Mouse (Mus musculus): ENCODE data around the gene Cntnap2. TPM values are rescaled to one million over a fixed set of nuclear protein-coding genes. Genes with fewer than 3 reads are reported as not detected.

Cntnap2 gene
- polyA plus RNA-seq, 1 experiment from 2014 or later = 1.3 TPM

GRCm38 (mm10) chr6:45887901-45888300 is 828.7 kb downstream of the Cntnap2 start:
- Histone ChIP-seq H3K9ac (ENCODE audit: low read length) (no peak overlapping the region), H3K27ac (ENCODE audit: low read depth) (no peak overlapping the region), H3K4me1 (replicated peaks; ENCODE audit: control insufficient read depth, insufficient read depth, low read length) (no peaks in the 10 kb centered on the region), H3K4me3 (ENCODE audit: low read depth, low read length) (no peak overlapping the region), H3K9me3 (ENCODE audit: control insufficient read depth, low read length) (no peaks in the 10 kb centered on the region), H3K27me3 (replicated peaks; ENCODE audit: control insufficient read depth, insufficient read depth, low read length) (no peaks in the 10 kb centered on the region), H3K4me2 (ENCODE audit: low read length) (no peak overlapping the region), H3K36me3 (ENCODE audit: control insufficient read depth, insufficient read depth, low read length) (no peaks in the 10 kb centered on the region)
- no peak for ATAC-seq (replicated peaks; ENCODE audit: low FRiP score, low TSS enrichment, low read depth)
- DNase-seq (ENCODE audit: low spot score) = no peak
- WGBS = 36% methylated on average over 3 of the region's 3 CpGs

GRCm38 (mm10) chr6:45938263-45938662 is 879.1 kb downstream of the Cntnap2 start:
- Histone ChIP-seq H3K27ac (ENCODE audit: low read depth) (no peak overlapping the region), H3K27me3 (replicated peaks; ENCODE audit: control insufficient read depth, insufficient read depth, low read length) (no peaks in the 10 kb centered on the region), H3K9ac (ENCODE audit: low read length) (no peak overlapping the region), H3K9me3 (ENCODE audit: control insufficient read depth, low read length) (no peaks in the 10 kb centered on the region), H3K4me2 (ENCODE audit: low read length) (no peak overlapping the region), H3K36me3 (ENCODE audit: control insufficient read depth, insufficient read depth, low read length) (no peaks in the 10 kb centered on the region), H3K4me1 (replicated peaks; ENCODE audit: control insufficient read depth, insufficient read depth, low read length) (no peaks in the 10 kb centered on the region), H3K4me3 (ENCODE audit: low read depth, low read length) (no peak overlapping the region)
- ATAC-seq (replicated peaks; ENCODE audit: low FRiP score, low TSS enrichment, low read depth) (no peak), DNase-seq (ENCODE audit: low spot score) (no peak)
- 61% methylated on average over 3 of the region's 3 CpGs for WGBS

DNA sequence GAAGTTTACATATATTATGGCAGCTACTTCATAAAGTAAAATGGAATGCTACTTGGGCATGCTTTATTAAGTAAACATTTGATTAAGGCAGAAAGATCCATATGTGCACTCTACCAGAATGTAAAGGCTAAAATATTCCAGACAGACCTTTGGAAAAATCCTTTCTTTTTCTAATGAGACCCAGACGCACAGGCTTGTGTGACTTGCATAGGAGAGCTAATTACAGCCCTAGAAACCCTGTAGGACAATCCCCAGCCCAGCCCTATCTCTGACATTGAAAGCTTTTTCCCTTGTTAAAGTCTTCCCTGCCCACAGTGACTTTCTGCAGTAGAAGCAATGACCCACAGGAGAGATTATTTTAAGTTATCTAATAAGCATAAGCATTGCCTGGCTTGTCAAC is 879.6 kb downstream of the Cntnap2 start:
- no peak for ATAC-seq (replicated peaks; ENCODE audit: low FRiP score, low TSS enrichment, low read depth)
- Histone ChIP-seq H3K27ac (ENCODE audit: low read depth) (no peak overlapping the region), H3K27me3 (replicated peaks; ENCODE audit: control insufficient read depth, insufficient read depth, low read length) (no peaks in the 10 kb centered on the region), H3K4me2 (ENCODE audit: low read length) (no peak overlapping the region), H3K36me3 (ENCODE audit: control insufficient read depth, insufficient read depth, low read length) (no peaks in the 10 kb centered on the region), H3K9ac (ENCODE audit: low read length) (no peak overlapping the region), H3K9me3 (ENCODE audit: control insufficient read depth, low read length) (no peaks in the 10 kb centered on the region), H3K4me1 (replicated peaks; ENCODE audit: control insufficient read depth, insufficient read depth, low read length) (no peaks in the 10 kb centered on the region), H3K4me3 (ENCODE audit: low read depth, low read length) (no peak overlapping the region)
- 37% methylated on average over 1 of the region's 1 CpGs for WGBS
- DNase-seq (ENCODE audit: low spot score) = no peak

DNA sequence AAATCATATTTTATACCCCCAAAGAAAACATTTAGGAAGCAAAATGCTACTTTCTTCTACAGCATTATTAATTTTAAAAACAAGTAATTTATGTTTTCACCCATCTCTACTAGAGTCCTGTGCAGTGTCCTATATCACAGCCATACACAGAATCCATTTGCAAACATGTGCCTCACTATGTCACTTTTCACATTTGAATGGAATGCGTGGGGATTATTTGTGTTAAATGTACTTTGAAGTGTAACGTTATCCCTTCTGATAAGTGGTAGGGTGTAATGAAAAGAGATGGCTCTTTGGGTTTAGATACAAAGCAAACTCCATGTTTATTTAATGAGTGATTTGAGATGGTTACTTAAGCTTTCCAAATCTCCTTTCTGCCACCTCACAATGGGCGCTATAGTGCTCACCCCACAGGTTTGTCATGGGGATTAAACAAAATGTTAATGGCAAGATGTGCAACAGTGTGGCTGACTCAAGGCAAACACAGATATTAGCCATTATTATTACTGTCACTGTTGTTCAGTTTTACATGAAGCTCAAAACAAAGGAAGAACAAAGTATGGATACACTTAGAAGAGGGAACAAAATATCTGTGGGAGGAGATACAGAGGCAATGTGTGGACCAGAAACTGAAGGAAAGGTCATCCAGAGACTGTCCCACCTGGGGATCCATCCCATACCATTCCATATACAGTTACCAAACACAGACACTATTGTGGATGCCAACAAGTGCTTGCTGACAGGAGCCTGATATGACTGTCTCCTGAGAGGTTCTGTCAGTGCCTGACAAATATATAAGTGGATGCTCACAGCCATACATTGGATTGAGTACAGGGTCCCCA is 886.2 kb downstream of the Cntnap2 start:
- WGBS = 59% methylated on average over 3 of the region's 3 CpGs
- no peak for ATAC-seq (replicated peaks; ENCODE audit: low FRiP score, low TSS enrichment, low read depth)
- Histone ChIP-seq H3K4me1 (replicated peaks; ENCODE audit: control insufficient read depth, insufficient read depth, low read length) (no peaks in the 10 kb centered on the region), H3K9ac (ENCODE audit: low read length) (no peak overlapping the region), H3K27ac (ENCODE audit: low read depth) (no peak overlapping the region), H3K36me3 (ENCODE audit: control insufficient read depth, insufficient read depth, low read length) (no peaks in the 10 kb centered on the region), H3K4me3 (ENCODE audit: low read depth, low read length) (no peak overlapping the region), H3K27me3 (replicated peaks; ENCODE audit: control insufficient read depth, insufficient read depth, low read length) (no peaks in the 10 kb centered on the region), H3K4me2 (ENCODE audit: low read length) (no peak overlapping the region), H3K9me3 (ENCODE audit: control insufficient read depth, low read length) (no peaks in the 10 kb centered on the region)
- no peak for DNase-seq (ENCODE audit: low spot score)

GRCm38 (mm10) chr6:45954773-45955172 is 895.6 kb downstream of the Cntnap2 start:
- H3K9ac ChIP-seq (ENCODE audit: low read length) = no peak overlapping the region
- ATAC-seq (replicated peaks; ENCODE audit: low FRiP score, low TSS enrichment, low read depth) = no peak
- H3K36me3 ChIP-seq (ENCODE audit: control insufficient read depth, insufficient read depth, low read length) = no peaks in the 10 kb centered on the region
- no peaks in the 10 kb centered on the region for H3K27me3 ChIP-seq (replicated peaks; ENCODE audit: control insufficient read depth, insufficient read depth, low read length)
- no peaks in the 10 kb centered on the region for H3K4me1 ChIP-seq (replicated peaks; ENCODE audit: control insufficient read depth, insufficient read depth, low read length)
- no peak overlapping the region for H3K27ac ChIP-seq (ENCODE audit: low read depth)
- no peak for DNase-seq (ENCODE audit: low spot score)
- H3K9me3 ChIP-seq (ENCODE audit: control insufficient read depth, low read length) = no peaks in the 10 kb centered on the region
- H3K4me2 ChIP-seq (ENCODE audit: low read length) = no peak overlapping the region
- H3K4me3 ChIP-seq (ENCODE audit: low read depth, low read length) = no peak overlapping the region

DNA sequence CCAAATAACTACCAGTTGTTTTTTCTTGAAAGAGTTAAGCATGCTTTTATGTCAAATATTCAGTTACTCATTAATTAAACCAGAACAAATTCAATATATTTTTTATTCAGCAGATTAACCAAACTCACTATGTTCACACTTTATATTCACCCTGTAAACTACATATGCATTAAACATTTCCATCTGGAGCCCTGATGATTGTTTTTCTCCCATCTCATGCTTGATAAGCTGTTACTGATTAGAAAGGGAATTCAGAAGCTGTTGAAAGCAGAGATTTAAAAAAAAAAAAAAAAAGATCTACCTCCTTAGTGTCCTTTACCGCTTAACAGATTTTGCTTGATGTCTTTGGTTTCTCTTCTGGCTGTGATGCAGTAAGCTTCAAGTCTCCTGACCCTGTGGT is 905.3 kb downstream of the Cntnap2 start:
- no peaks in the 10 kb centered on the region for H3K9me3 ChIP-seq (ENCODE audit: control insufficient read depth, low read length)
- H3K4me3 ChIP-seq (ENCODE audit: low read depth, low read length) = no peak overlapping the region
- H3K4me2 ChIP-seq (ENCODE audit: low read length) = no peak overlapping the region
- no peak for ATAC-seq (replicated peaks; ENCODE audit: low FRiP score, low TSS enrichment, low read depth)
- no peaks in the 10 kb centered on the region for H3K4me1 ChIP-seq (replicated peaks; ENCODE audit: control insufficient read depth, insufficient read depth, low read length)
- WGBS = 84% methylated on average over 1 of the region's 1 CpGs
- H3K36me3 ChIP-seq (ENCODE audit: control insufficient read depth, insufficient read depth, low read length) = no peaks in the 10 kb centered on the region
- no peaks in the 10 kb centered on the region for H3K27me3 ChIP-seq (replicated peaks; ENCODE audit: control insufficient read depth, insufficient read depth, low read length)
- H3K27ac ChIP-seq (ENCODE audit: low read depth) = no peak overlapping the region
- DNase-seq (ENCODE audit: low spot score) = no peak
- H3K9ac ChIP-seq (ENCODE audit: low read length) = no peak overlapping the region

- DNase-seq (ENCODE audit: low spot score) (no peak), ATAC-seq (replicated peaks; ENCODE audit: low FRiP score, low TSS enrichment, low read depth) (no peak)
- H3K9ac ChIP-seq (ENCODE audit: low read length) = no peak overlapping the region
- WGBS = 71% methylated on average over 6 of the region's 6 CpGs
- H3K9me3 ChIP-seq (ENCODE audit: control insufficient read depth, low read length) = no peaks in the 10 kb centered on the region
- no peaks in the 10 kb centered on the region for H3K36me3 ChIP-seq (ENCODE audit: control insufficient read depth, insufficient read depth, low read length)
- no peak overlapping the region for H3K4me2 ChIP-seq (ENCODE audit: low read length)
- H3K4me3 ChIP-seq (ENCODE audit: low read depth, low read length) = no peak overlapping the region
- H3K27ac ChIP-seq (ENCODE audit: low read depth) = no peak overlapping the region
- no peaks in the 10 kb centered on the region for H3K27me3 ChIP-seq (replicated peaks; ENCODE audit: control insufficient read depth, insufficient read depth, low read length)
- H3K4me1 ChIP-seq (replicated peaks; ENCODE audit: control insufficient read depth, insufficient read depth, low read length) = no peaks in the 10 kb centered on the region
Measured at GRCm38 (mm10) chr6:45974471-45975154, 915.5 kb downstream of the Cntnap2 start.

DNA sequence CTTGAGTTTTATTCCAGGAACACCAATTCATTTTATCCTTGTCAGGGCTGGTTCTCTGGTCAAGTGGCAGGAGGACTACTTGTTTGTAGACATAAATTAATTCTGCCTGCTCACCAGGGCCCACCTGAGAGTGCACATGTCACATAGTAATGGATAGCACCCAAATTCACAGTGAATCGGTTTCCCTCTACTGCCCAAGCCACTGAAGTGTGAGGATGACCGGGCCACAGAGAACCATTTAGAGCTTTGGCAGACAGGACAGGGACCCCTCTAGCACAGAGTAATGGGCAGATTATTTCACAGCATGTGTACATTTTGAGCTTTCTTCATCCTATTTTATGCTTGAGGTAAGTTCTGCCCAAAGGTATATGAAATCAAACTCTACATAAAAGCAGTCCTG is 920.0 kb downstream of the Cntnap2 start:
- Histone ChIP-seq H3K9me3 (ENCODE audit: control insufficient read depth, low read length) (no peaks in the 10 kb centered on the region), H3K4me1 (replicated peaks; ENCODE audit: control insufficient read depth, insufficient read depth, low read length) (no peaks in the 10 kb centered on the region), H3K27me3 (replicated peaks; ENCODE audit: control insufficient read depth, insufficient read depth, low read length) (no peaks in the 10 kb centered on the region), H3K36me3 (ENCODE audit: control insufficient read depth, insufficient read depth, low read length) (no peaks in the 10 kb centered on the region), H3K4me2 (ENCODE audit: low read length) (no peak overlapping the region), H3K9ac (ENCODE audit: low read length) (no peak overlapping the region), H3K27ac (ENCODE audit: low read depth) (no peak overlapping the region), H3K4me3 (ENCODE audit: low read depth, low read length) (no peak overlapping the region)
- ATAC-seq (replicated peaks; ENCODE audit: low FRiP score, low TSS enrichment, low read depth) = no peak
- no peak for DNase-seq (ENCODE audit: low spot score)
- 87% methylated on average over 2 of the region's 2 CpGs for WGBS

GRCm38 (mm10) chr6:45988051-45988450 is 928.9 kb downstream of the Cntnap2 start:
- no peak for ATAC-seq (replicated peaks; ENCODE audit: low FRiP score, low TSS enrichment, low read depth)

More at GRCm38 (mm10) chr6:45988051-45988450, 928.9 kb downstream of the Cntnap2 start:
- 95% methylated on average over 3 of the region's 3 CpGs for WGBS
- H3K4me3 ChIP-seq (ENCODE audit: low read depth, low read length) = no peak overlapping the region
- H3K4me1 ChIP-seq (replicated peaks; ENCODE audit: control insufficient read depth, insufficient read depth, low read length) = no peaks in the 10 kb centered on the region
- no peak for DNase-seq (ENCODE audit: low spot score)
- no peak overlapping the region for H3K27ac ChIP-seq (ENCODE audit: low read depth)
- H3K4me2 ChIP-seq (ENCODE audit: low read length) = no peak overlapping the region
- no peaks in the 10 kb centered on the region for H3K27me3 ChIP-seq (replicated peaks; ENCODE audit: control insufficient read depth, insufficient read depth, low read length)
- H3K36me3 ChIP-seq (ENCODE audit: control insufficient read depth, insufficient read depth, low read length) = no peaks in the 10 kb centered on the region
- no peaks in the 10 kb centered on the region for H3K9me3 ChIP-seq (ENCODE audit: control insufficient read depth, low read length)
- H3K9ac ChIP-seq (ENCODE audit: low read length) = no peak overlapping the region

All from intestine, embryonic 14.5 days (tissue).